Mouse (Mus musculus) large intestine, adult 2 months (tissue): Measurements from ENCODE around the gene Farp2. TPM values are rescaled to one million over a fixed set of nuclear protein-coding genes. Genes with fewer than 3 reads are reported as not detected.
"Not testable (repeated sequence)": the region's sequence is repeated elsewhere in the genome, so short reads cannot be mapped to it uniquely, and the experiment has no call there.

ENCODE experiments used
- DNase-seq: peaks from one replicate; pipeline ENCODE4 v3.0.0-alpha.2; 2012; ENCODE audit warnings: low read depth, low spot score
- WGBS: fragments of 180-500 bp; shearing (Covaris S2); methylation state at CpG from one replicate; pipeline ENCODE4 v1.1.7; 2018; 5-methylcytosine and 5-hydroxymethylcytosine counted together
- polyA plus RNA-seq: library from polyadenylated mRNA; depleted of rRNA; stranded (reverse); fragments of >200 nt; gene quantifications from 2 replicates; pipeline ENCODE4 v1.2.3, GENCODE M21; 2012

Farp2 gene
- polyA plus RNA-seq, 1 experiment = 12.0 TPM

- 76% methylated on average over 1 of the region's 1 CpGs for WGBS
These were observed 112.6 kb downstream of the Farp2 start for GRCm38 (mm10) chr1:93624502-93624901.

GRCm38 (mm10) chr1:93630796-93631195, 118.9 kb downstream of the Farp2 start:
- WGBS = 67% methylated on average over 3 of the region's 3 CpGs
- DNase-seq = no peak

More at GRCm38 (mm10) chr1:93624502-93624901, 112.6 kb downstream of the Farp2 start:
- no peak for DNase-seq

- DNase-seq = no peak
- WGBS = 97% methylated on average over 3 of the region's 3 CpGs
These were observed 120.8 kb downstream of the Farp2 start for GRCm38 (mm10) chr1:93632723-93633122.

- DNase-seq = no peak
- WGBS = under 1% methylated on average over 6 of the region's 6 CpGs
These were observed 122.6 kb downstream of the Farp2 start for GRCm38 (mm10) chr1:93634481-93634891.

GRCm38 (mm10) chr1:93635091-93635579, 123.3 kb downstream of the Farp2 start:
- WGBS = 2% methylated on average over 58 of the region's 58 CpGs
- no peak for DNase-seq

GRCm38 (mm10) chr1:93635580-93636192, 123.8 kb downstream of the Farp2 start:
- DNase-seq = peak; percentile 94
- under 1% methylated on average over 44 of the region's 44 CpGs for WGBS

GRCm38 (mm10) chr1:93636211-93636897, 124.5 kb downstream of the Farp2 start:
- DNase-seq = no peak
- 22% methylated on average over 7 of the region's 7 CpGs for WGBS

- DNase-seq = no peak
- WGBS = 88% methylated on average over 2 of the region's 2 CpGs
These were observed 130.1 kb downstream of the Farp2 start for GRCm38 (mm10) chr1:93641978-93642377.

GRCm38 (mm10) chr1:93642692-93643091, 130.8 kb downstream of the Farp2 start:
- WGBS = 91% methylated on average over 2 of the region's 2 CpGs
- no peak for DNase-seq

GRCm38 (mm10) chr1:93649604-93650172, 137.8 kb downstream of the Farp2 start:
- DNase-seq = no peak
- 85% methylated on average over 5 of the region's 5 CpGs for WGBS

GRCm38 (mm10) chr1:93654275-93654674, 142.4 kb downstream of the Farp2 start:
- 12% methylated on average over 2 of the region's 2 CpGs for WGBS
- no peak for DNase-seq

- WGBS = 34% methylated on average over 2 of the region's 2 CpGs
- peak; percentile 84 for DNase-seq
These were observed 142.9 kb downstream of the Farp2 start for GRCm38 (mm10) chr1:93654798-93655197.

GRCm38 (mm10) chr1:93656325-93657024, 144.6 kb downstream of the Farp2 start:
- 51% methylated on average over 7 of the region's 7 CpGs for WGBS
- no peak for DNase-seq

GRCm38 (mm10) chr1:93657025-93657360, 145.1 kb downstream of the Farp2 start:
- DNase-seq = no peak
- WGBS = 20% methylated on average over 5 of the region's 5 CpGs

GRCm38 (mm10) chr1:93658559-93658958, 146.7 kb downstream of the Farp2 start, which contains the start of gene Stk25:
Gene Stk25 (minus strand): TSS chr1:93658659.
- not testable (repeated sequence) for DNase-seq

- WGBS = 51% methylated on average over 13 of the region's 13 CpGs
- DNase-seq = no peak
These were observed 156.0 kb downstream of the Farp2 start for GRCm38 (mm10) chr1:93667760-93668400.

GRCm38 (mm10) chr1:93668791-93669548, 157.1 kb downstream of the Farp2 start:
- no peak for DNase-seq
- WGBS = 8% methylated on average over 17 of the region's 17 CpGs

- DNase-seq = no peak
These were observed 158.1 kb downstream of the Farp2 start for GRCm38 (mm10) chr1:93669941-93670340.
